Mouse (Mus musculus): ENCODE measurements around the gene Fgf22.

DNA sequence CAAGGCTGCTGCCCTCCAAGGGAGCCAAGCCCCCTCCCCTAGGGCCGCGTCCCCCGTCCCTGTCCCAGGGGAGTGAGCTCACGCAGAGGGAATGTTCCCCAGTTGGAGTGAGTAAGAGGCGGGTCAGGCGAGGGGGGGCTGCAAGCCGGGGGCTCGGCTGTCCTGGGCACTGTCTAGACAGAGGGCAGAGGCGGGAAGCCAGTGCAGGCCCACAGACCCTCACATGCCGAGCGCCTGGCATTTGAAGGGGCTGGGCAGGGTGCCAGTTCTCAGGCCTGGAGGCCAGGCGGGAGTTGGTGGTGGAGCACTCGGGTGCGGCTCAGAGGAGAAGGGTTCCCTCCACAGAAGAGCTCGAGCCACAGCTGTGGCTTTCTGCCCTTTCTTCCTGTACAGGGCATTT is 23.1 kb downstream of the Fgf22 start:
- TF ChIP-seq GATA1 (IDR thresholded peaks at IDR 0.05; ENCODE audit: borderline replicate concordance, low read length), result no peak
- no peak for TF ChIP-seq FLI1 (IDR thresholded peaks at IDR 0.05; ENCODE audit: low read length)

Data from megakaryocyte, embryonic 14.5 days (primary cell).